Mouse (Mus musculus): Measurements from ENCODE around the gene Mfsd6l.
A peak's percentile ranks its signal among the peaks of the same experiment; 100 is the strongest.

The Mfsd6l gene

GRCm38 (mm10) chr11:68553981-68554471 lies 2.0 kb upstream of the Mfsd6l start:
- peak in 1 of 2 experiments; percentile 42 for DNase-seq

- no peak for DNase-seq
Observed at GRCm38 (mm10) chr11:68559546-68559945, 3.6 kb downstream of the Mfsd6l start.

DNA sequence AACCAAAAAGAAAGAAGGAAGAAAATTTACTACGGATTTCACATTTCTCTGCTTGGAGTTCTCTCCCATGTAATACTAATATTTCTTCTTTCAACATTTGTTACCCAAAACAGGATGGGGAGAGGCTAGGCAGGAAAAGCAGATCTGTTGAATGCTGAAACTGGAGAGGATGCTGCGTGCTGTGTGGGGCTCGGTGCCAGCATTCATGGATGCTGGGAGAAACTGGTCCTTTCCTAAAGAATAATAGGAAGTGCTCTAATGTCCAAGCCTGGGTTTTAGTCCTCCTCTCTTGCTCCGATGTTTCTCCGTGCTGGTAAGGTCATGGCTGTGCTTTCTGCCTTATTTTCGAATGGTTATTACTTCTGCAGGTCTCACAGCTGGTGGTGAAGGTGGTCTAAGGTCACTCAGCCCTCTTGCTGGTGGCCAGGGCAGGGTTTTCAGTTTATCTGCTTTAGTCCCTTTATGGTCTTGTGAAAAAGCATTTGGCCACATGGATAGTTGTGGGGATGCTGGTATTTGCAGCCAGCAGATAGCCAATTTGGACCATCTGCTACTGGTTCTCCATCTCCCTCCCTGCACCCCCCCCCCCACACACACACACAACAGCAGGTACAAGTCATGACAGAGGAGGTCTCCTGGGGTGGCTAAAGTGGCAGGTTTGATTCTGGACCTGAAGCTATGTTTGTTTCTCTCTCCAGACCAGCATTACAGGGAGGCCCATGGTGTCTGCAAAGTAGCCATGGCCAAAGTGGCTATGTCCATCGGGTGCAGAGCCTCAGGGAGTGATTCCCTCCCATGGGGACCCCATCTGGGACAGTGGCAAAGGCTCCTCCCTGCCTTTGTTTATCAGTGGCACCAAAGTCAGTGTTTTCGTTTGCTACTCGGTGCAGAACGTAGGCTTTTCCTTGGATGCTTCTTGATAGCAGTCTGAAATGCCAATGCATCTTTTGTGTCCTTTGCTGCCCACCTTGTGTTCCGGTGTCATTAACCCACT lies 6.3 kb downstream of the Mfsd6l start:
- DNase-seq, result no peak

- DNase-seq, result no peak
Observed at GRCm38 (mm10) chr11:68564356-68565031, 8.5 kb downstream of the Mfsd6l start.

- DNase-seq, result no peak
Observed at GRCm38 (mm10) chr11:68565032-68565429, 9.0 kb downstream of the Mfsd6l start.

- DNase-seq, result no peak
Observed at GRCm38 (mm10) chr11:68566447-68567059, 10.6 kb downstream of the Mfsd6l start.

DNA sequence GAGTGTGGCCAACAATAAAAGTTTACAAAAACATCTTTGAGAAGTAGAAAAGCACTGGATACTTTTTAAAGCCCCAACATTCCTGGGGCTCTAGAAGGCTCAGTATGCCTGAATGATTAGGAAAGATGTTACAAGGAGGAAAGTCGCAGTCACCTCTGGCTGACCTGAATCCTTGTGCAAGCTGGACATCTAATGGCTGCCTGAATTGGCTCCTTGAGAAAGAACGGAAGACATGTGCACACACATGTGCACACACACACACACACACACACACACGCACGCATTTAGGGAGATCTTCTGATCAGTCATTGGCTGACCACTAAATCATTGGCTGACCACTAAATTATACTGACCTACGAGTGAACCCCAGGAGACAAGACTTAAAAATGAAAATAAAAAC lies 14.9 kb downstream of the Mfsd6l start:
- no peak for DNase-seq

DNA sequence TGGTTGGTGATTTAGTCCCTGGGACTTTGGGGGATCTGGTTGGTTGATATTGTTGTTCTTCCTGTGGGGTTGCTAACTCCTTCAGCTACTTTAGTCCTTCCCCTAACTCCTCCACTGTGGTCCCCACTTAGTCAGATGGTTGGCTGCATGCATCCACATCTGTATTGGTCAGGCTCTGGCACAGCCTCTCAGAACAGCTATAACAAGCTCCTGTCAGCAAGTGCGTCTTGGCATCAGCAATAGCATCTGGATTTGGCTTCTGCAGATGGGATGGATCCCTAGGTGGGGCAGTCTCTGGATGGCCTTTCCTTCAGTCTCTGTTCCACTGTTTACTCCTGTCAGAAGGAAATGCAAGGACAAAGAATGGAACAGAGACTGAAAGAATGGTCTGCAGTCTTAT lies 21.1 kb downstream of the Mfsd6l start:
- DNase-seq, result no peak

DNA sequence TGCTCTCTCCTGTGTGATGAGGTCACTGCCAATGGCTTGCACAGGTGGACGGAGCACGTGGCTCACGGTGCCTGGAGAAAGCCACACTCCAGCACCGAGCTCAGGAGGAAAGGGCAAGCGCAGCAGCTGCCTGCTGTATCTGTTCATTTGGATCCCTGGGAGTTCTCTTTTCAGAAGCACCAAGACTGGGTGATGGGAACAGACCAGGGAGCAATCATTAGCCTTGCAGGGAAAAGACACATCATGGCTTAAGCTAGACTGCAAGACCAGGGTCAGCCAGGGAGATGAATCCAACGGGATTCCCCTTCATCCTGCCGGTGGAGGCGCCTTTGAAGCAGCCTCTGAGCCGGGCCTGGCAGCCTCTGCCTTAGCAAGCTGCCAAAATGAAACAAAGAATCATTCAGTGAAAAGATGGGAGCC lies 23.5 kb downstream of the Mfsd6l start:
- DNase-seq, result no peak

- DNase-seq, result no peak
Observed at GRCm38 (mm10) chr11:68580566-68580965, 24.6 kb downstream of the Mfsd6l start.

- DNase-seq, result no peak
Observed at GRCm38 (mm10) chr11:68583225-68583624, 27.2 kb downstream of the Mfsd6l start.

DNA sequence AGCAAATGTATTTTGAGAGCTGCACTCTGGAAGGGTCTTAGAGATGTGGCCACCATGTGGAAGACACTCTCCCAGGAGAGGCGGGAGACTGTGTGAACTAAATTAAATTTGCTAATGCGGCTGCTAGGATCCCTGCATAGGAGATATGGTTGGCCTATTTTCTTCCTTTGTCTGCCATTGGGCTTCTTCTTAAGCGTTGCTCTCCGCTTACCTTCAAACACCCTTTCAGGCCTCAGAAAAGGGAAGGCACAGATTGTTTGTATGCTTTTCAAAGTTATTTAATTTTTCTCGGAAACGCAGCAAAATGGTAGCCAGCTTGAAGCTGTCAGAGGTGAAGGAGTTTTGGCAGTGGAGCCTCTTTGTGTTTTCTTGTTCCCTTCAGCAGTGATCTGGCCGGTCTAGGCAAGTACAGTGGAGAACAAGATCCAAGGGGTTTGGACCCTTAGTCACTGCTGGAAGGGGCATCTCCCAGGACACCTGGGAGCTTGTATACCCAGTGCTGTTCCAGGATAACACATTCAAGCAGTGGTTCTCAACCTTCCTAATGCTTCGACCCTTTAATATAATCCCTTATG lies 28.0 kb downstream of the Mfsd6l start:
- no peak for DNase-seq

DNA sequence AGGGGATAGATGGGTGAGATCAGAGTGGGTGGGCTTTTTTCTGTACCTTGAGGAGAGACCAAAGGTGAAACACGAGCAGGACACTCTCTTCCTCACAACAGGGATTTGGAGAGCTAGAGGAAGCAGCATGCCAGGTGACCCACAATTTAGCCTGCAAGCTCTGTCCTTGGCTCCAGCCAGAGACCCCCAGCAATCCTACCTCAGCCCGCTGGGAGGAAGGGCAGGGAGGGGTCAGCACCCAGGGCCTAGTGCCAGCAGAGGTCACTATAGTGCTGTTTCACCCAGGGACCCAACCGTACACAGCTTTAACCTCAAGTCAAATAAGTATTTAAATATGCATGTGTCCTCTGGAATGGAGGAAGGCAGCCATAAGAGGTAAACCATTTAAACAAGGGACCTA lies 29.9 kb downstream of the Mfsd6l start:
- DNase-seq, result no peak

DNA sequence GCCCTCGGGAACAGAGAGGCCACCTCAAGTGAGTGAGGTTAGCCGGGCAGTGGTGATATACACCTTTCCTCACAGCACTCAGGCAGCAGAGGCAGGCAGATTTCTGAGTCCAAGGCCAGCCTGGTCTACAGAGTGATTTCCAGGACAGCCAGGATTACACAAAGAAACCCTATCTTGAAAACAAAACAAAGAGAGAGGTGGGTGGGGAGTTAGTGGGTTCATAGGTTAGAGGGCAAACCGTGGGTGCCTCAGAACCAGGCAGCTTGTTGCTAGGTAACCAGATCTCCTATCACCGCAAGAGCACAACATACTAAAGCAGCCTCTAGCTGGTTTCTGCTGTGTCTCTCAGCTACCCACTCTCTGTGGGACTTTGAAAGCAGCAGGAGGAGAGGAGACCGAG lies 30.7 kb downstream of the Mfsd6l start, which contains the start of gene Ccdc42:
Gene Ccdc42, plus strand, starts transcription at position 301 of the 400 bp plus-strand sequence.
- DNase-seq, result no peak

- DNase-seq, result peak; percentile 19 to 20
Observed at GRCm38 (mm10) chr11:68589055-68589809, 33.2 kb downstream of the Mfsd6l start.

DNA sequence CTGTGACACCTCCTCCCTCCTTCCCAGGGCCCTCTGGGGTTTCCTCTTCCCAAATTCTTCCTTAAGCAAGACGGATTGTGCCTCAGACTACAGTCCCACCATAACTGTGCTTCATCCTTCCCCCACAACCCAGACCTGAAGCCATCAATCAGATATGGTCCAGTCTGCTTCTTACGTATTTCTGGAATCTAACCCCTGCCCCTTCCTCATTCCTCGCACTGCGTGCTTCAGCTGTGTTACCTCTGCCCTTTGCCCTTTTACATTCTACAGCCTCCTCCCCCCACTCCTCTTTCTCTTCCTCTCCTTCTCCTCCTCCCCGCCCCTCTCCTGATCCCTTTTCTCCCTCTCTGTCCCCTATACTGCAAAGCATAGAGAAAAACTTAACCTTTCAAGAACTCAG lies 35.7 kb downstream of the Mfsd6l start:
- DNase-seq, result no peak

- DNase-seq, result no peak
Observed at GRCm38 (mm10) chr11:68593247-68593646, 37.3 kb downstream of the Mfsd6l start.

DNA sequence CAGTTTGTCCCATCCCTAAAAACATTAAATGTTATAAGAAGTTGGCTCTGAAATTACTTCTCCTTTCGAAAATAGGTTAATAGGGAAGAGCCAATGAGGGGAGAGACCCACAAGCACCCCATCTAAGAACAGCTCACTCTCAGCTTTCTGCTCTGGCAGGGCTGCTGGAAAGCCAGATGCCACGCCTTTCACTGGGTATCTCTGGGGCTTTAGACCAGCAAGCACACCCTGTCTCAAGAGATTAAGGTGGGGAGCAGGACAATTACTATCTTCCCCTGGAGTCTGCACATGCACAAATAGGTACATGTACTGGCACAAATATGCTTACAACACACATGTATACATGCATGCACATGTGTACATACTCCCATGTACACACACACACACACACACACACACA lies 41.9 kb downstream of the Mfsd6l start:
- no peak for DNase-seq

DNA sequence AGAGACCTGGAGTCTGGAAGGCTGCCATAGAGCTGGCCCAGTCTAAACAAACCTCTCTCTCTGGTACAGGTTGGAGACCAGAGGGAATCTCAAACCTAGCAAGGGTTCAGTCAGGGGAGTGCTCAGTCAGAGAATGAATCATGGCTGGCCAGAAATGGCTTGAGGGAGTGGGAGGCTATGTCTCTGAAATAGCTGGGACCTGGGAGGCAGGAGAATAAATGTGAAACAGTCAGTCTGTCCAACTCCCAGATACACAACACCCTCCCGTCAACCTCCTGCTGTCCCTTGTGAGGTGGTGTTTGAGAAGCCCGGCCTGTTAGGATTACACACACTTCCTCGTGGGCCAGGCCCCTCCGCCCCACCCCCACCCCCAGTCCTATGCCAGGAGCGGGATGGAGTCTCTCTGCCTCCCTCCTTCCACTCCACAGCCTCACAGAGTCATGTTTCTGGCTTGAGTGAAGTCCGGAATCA lies 44.6 kb downstream of the Mfsd6l start:
- DNase-seq, result no peak

DNA sequence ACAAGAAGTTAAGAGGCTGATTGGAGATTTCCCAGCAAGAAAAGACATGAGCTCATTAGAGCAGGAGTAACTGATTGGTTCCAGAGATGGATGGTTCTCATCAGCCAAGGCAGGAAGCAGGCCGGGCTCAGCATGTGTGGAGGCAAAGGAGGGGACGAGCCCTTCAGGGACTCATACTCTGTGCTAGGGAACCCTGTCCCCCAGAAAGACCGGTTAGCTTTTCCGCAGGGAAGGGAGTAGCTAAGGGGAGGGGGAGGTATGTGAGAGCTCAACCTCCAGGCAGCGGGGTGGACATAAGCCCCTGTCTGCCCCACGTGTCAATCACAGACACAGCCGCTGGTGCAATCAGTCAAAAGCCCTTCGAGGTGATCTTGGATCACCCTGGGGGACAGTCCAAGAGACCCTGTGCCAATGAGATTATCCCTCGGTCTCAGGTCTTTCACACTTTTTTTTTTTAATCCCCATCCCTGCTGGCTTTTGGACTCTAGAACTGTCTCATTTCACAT lies 45.6 kb downstream of the Mfsd6l start:
- DNase-seq, result no peak

GRCm38 (mm10) chr11:68602200-68602931 lies 46.4 kb downstream of the Mfsd6l start:
- DNase-seq, result no peak
